Mouse (Mus musculus): Measurements from ENCODE around the gene Hid1. TPM values are rescaled to one million over a fixed set of nuclear protein-coding genes. Genes with fewer than 3 reads are reported as not detected.

Gene Hid1
- polyA plus RNA-seq, 1 experiment, result 5.9 TPM

DNA sequence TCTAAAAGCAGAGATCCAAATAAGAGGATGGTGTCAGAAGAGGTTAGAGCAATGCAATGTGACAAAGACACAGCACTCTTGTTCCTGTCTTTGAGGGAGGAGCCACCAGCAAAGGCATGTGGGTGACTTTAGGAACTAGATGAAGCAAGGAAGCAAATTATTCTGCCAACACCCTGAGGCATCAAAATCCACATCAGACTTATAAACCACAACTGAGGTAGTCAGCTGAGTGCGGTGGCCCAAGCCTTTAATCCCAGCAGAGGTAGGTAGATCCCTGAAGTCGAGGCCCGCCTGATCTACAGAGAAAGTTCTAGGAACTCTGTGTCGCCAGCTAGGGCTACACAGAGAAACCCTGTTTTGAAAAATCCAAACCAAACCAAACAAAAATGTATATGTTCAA lies 9.7 kb upstream of the Hid1 start:
- no peak overlapping the region for H3K4me3 ChIP-seq (ENCODE audit: insufficient read depth, low read length)
- no peak overlapping the region for H3K27ac ChIP-seq (ENCODE audit: insufficient read depth, low read length)
- TF ChIP-seq CTCF (IDR thresholded peaks at IDR 0.05; ENCODE audit: borderline replicate concordance, insufficient read depth, low read length) (no peak), POLR2A (IDR thresholded peaks at IDR 0.05; ENCODE audit: low read depth, low read length) (no peak)
- H3K4me1 ChIP-seq (ENCODE audit: control insufficient read depth, insufficient read depth, low read length), result no peaks in the 10 kb centered on the region; the same call in 1 of the 2 replicates

DNA sequence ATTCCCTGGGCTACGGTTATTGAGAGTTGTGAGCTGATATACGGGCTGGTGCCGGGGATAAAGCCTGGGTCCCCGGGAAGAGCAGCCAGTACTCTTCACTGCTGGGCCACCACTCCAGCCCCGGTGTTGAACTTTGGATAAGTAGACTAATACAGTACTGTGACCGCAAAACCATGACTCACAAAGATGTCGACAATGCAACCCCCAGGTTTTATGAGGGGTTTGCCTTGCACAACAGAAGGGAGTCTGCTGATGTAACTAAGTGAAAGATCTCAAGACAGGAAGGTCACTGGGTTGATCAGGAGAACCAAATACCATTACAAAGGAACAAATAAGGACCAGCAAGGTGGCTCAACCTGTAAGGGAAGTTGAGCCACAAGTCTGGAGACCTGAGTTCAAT lies 9.2 kb upstream of the Hid1 start:
- TF ChIP-seq CTCF (IDR thresholded peaks at IDR 0.05; ENCODE audit: borderline replicate concordance, insufficient read depth, low read length), result no peak
- Histone ChIP-seq H3K4me3 (ENCODE audit: insufficient read depth, low read length) (no peak overlapping the region), H3K4me1 (ENCODE audit: control insufficient read depth, insufficient read depth, low read length) (no peaks in the 10 kb centered on the region; the same call in 1 of the 2 replicates), H3K27ac (ENCODE audit: insufficient read depth, low read length) (no peak overlapping the region)

DNA sequence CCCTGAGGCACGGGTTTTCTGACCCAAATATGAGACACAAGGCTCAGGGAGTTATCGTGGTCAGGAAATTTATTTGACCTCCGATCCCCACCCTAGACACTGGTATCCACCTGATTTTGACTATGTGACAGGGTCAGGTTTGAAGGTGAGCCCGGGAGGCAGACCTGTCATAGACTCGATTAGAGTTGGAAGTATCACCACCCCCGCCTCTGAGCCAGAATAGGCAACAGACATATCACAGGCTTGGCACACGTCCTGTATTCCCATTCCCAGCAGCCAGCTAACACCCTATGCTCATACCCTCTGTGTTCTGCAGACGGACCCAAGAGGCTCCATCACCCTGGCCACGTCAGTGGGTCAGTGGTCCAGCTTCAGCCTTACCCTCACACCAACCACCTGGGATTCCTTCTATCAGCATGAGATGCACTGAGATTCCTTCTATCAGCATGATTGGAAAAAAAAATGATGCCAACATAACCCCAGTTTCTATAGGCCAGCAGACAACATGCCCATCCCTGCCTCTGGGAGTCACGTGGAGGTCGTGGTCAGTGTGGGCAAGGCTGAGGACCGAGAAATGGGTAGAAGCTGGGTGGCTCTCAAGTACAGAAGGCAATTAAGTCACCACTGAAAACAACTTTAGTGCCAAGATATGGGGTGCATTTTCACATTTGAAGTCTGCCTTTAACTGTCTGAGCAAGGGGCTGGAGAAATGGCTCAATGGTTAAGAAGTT lies 7.3 kb upstream of the Hid1 start:
- no peak overlapping the region for H3K4me3 ChIP-seq (ENCODE audit: insufficient read depth, low read length)
- no peaks in the 10 kb centered on the region; the same call in 1 of the 2 replicates for H3K4me1 ChIP-seq (ENCODE audit: control insufficient read depth, insufficient read depth, low read length)
- TF ChIP-seq POLR2A (IDR thresholded peaks at IDR 0.05; ENCODE audit: low read depth, low read length) (no peak), CTCF (IDR thresholded peaks at IDR 0.05; ENCODE audit: borderline replicate concordance, insufficient read depth, low read length) (no peak)
- H3K27ac ChIP-seq (ENCODE audit: insufficient read depth, low read length), result no peak overlapping the region

DNA sequence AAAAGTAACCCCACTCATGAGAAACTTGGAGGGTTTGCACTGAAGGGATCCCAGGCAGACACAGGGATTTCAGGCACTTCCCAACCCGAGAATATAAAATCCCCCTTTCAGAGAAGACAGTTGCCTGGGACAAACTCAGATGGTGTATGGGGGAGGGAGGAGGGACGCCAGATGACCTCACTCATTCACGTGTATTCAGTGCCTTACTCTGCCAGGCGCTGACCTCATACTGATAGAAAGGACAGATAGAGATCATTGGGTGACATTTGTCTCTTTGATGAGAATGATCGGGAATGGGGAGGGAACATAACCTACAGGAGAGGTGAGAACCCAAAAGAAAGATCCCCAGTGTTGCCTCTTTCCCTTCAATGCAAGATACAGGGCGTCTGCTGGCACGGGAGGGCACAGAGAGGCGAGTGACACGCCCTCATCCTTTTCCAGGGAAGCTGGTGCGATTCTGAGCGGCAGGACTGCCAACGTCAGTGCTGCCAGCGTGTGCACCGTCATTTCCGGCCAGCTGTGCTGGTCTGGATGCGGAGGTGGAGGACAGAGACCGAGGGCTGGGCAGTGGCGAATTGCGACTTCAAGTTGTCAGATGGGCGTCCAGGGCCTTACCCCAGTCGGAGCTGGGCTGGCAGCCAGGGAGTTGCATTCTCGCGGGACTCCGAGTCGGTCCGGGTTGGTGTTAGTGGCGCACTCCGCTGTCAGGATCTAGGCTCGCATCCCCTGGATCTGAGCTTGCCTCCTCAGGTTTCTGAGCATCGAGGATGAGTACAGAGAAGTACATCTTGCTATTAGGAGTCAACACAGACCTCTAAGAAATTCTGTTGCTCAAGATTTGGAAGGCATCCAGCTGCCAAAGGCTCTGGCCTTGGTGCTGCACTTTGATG lies 6.5 kb upstream of the Hid1 start:
- Histone ChIP-seq H3K4me3 (ENCODE audit: insufficient read depth, low read length) (peak overlapping the region; percentile 3), H3K4me1 (ENCODE audit: control insufficient read depth, insufficient read depth, low read length) (no peaks in the 10 kb centered on the region; the same call in 1 of the 2 replicates)
- peak; percentile 58 for TF ChIP-seq POLR2A (IDR thresholded peaks at IDR 0.05; ENCODE audit: low read depth, low read length)
- no peak for TF ChIP-seq CTCF (IDR thresholded peaks at IDR 0.05; ENCODE audit: borderline replicate concordance, insufficient read depth, low read length)

DNA sequence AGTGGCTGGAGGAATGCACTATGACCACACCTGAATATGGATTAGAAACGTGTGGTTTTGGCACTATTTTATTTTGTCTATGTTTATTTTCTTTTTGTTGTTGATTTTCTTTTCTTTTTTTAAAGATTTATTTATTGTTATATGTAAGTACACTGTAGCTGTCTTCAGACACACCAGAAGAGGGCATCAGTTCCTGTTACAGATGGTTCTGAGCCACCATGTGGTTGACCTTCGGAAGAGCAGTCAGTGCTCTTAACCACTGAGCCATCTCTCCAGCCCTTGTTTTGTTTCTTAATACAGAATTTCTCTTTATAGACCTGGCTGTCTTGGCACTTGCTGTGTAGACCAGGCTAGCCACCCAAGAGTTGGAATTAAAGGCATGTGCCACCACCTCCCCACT lies 5.2 kb upstream of the Hid1 start:
- TF ChIP-seq CTCF (IDR thresholded peaks at IDR 0.05; ENCODE audit: borderline replicate concordance, insufficient read depth, low read length) (no peak), POLR2A (IDR thresholded peaks at IDR 0.05; ENCODE audit: low read depth, low read length) (no peak)
- H3K4me3 ChIP-seq (ENCODE audit: insufficient read depth, low read length), result no peak overlapping the region

More for the DNA sequence above, 6.5 kb upstream of the Hid1 start:
- no peak overlapping the region for H3K27ac ChIP-seq (ENCODE audit: insufficient read depth, low read length)

DNA sequence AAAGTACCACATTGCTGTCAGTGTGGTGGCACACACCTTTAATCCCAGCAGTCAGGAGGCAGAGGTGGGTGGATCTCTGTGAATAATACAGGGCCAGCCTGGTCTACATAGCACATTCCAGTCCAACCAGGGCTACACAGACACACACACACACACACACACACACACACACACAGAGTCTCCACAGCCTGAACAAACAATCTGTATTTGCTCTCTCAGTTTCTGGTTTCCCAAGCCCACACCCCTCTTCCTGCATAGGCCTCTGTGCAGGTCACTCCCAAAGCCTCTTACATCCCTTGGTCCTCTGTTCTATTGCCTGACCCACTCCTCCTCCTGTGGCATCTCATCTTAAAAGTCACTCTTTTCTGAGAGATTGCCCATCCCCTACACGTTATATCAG lies 4.5 kb upstream of the Hid1 start:
- TF ChIP-seq POLR2A (IDR thresholded peaks at IDR 0.05; ENCODE audit: low read depth, low read length) (no peak), CTCF (IDR thresholded peaks at IDR 0.05; ENCODE audit: borderline replicate concordance, insufficient read depth, low read length) (no peak)
- Histone ChIP-seq H3K4me1 (ENCODE audit: control insufficient read depth, insufficient read depth, low read length) (no peaks in the 10 kb centered on the region; the same call in 1 of the 2 replicates), H3K4me3 (ENCODE audit: insufficient read depth, low read length) (no peak overlapping the region), H3K27ac (ENCODE audit: insufficient read depth, low read length) (no peak overlapping the region)

More for the DNA sequence above, 5.2 kb upstream of the Hid1 start:
- H3K4me1 ChIP-seq (ENCODE audit: control insufficient read depth, insufficient read depth, low read length), result no peaks in the 10 kb centered on the region; the same call in 1 of the 2 replicates
- H3K27ac ChIP-seq (ENCODE audit: insufficient read depth, low read length), result no peak overlapping the region

DNA sequence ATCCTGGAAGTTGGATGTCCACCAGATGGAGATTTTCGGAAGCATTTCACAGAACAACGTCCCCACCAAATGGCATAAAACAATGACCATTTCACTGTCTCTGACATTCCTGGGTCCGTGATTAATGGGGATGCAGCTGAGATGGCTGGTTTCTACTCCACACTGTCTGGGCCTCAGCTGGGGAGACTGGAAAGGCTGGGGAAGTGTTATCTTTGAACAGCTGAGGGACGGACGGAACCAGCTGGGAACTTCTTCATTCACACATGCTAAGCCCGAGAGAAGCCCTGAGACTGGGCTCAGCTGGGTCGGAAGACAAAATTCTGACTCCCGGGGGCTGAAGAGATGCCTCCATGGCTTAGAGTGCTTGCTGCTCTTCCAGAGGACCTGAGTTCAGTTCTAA lies 3.8 kb upstream of the Hid1 start:
- no peak overlapping the region for H3K27ac ChIP-seq (ENCODE audit: insufficient read depth, low read length)
- TF ChIP-seq CTCF (IDR thresholded peaks at IDR 0.05; ENCODE audit: borderline replicate concordance, insufficient read depth, low read length) (no peak), POLR2A (IDR thresholded peaks at IDR 0.05; ENCODE audit: low read depth, low read length) (no peak)
- no peak overlapping the region for H3K4me3 ChIP-seq (ENCODE audit: insufficient read depth, low read length)
- H3K4me1 ChIP-seq (ENCODE audit: control insufficient read depth, insufficient read depth, low read length), result no peaks in the 10 kb centered on the region

DNA sequence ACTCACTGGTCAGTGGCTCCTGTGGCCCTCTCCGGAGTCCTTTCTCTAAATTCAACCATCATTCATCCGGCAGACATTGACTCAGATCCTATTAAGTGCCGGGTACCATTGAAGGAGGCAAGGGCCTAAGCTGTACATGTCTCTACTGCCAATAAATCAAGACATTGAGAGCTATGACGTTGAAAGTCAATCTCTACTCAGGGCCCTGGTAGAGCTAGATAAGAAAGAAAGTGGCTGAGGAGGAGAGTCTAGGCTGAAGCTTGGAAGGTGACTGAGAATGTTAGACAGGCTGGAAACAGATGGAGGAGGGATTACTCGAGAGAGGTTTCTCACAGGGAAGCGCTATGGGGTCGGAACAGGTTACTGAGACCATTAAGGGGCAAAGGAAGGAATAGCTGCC lies 2.8 kb upstream of the Hid1 start:
- H3K4me3 ChIP-seq (ENCODE audit: insufficient read depth, low read length), result no peak overlapping the region
- no peaks in the 10 kb centered on the region for H3K4me1 ChIP-seq (ENCODE audit: control insufficient read depth, insufficient read depth, low read length)
- H3K27ac ChIP-seq (ENCODE audit: insufficient read depth, low read length), result no peak overlapping the region
- TF ChIP-seq CTCF (IDR thresholded peaks at IDR 0.05; ENCODE audit: borderline replicate concordance, insufficient read depth, low read length) (no peak), POLR2A (IDR thresholded peaks at IDR 0.05; ENCODE audit: low read depth, low read length) (no peak)

DNA sequence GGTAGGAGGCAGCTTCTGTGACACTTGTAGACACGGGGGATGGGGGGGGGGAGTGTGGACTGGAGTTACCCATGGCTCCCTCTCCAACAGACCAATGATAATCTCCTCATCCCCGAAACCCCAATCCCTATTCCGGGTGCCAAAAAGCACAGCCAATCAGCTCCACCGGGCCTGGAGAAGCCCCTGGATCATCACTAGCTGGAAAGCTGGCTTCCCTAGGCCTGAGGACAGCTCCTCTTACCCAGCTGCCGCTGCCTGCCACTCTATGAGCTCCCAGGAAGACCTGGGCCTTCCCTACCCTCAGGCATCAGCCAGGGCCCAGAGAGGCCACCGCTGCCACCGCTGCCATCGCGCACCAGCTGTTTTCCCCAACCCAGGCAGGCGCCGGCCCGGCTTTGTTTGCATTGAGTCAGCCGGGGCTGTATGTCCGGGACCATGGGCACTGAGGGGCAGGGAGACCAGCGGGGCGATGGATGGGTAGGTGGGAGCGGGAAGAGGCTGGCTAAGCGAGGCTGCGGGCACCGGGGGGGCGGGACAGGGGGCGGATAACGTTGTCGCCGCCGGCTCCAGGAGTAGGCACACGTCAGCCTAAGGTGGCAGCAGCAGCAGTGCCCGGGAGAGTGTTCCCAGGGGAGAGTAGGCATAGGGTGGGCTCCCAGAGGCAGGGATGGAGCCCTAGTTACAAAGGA lies 706 bp downstream of the Hid1 start:
- H3K4me3 ChIP-seq (ENCODE audit: insufficient read depth, low read length), result peak overlapping the region; percentile 48
- no peak for TF ChIP-seq POLR2A (IDR thresholded peaks at IDR 0.05; ENCODE audit: low read depth, low read length)
- TF ChIP-seq CTCF (IDR thresholded peaks at IDR 0.05; ENCODE audit: borderline replicate concordance, insufficient read depth, low read length), result no peak
- no peaks in the 10 kb centered on the region for H3K4me1 ChIP-seq (ENCODE audit: control insufficient read depth, insufficient read depth, low read length)
- no peak overlapping the region for H3K27ac ChIP-seq (ENCODE audit: insufficient read depth, low read length)
